Mouse (Mus musculus) ovary, adult 18-20 months (tissue): Measurements from ENCODE around the gene Rbm47.

Experiments
- DNase-seq: peaks from one replicate; pipeline ENCODE4 v3.0.0; 2022; ENCODE audit warnings: low spot score, mixed read lengths

Rbm47 gene

DNA sequence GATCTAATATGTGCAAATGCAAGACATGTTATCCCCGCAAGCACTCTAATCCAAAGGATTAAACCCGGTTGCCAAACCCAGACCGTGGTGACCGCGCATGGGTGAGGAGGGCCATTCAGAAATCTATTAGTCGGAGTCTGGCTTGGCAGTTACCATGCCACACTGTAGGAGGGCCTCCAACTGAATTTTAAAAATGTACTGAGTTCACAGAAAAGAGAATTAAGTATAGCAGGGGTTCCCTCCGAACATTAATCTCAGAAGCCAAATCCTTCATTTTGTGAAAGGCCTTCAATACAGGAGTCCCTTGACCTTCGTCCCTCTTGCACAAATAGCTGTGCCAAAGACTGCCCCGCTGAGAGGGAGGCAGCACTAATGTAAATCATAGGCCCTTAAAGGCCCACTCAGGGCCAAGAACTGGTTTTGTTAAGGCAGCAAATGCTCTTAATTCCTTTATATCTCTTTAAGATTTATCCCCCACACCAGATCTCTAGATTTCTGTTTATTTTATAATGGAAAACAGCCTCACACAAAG lies 16.4 kb downstream of the Rbm47 start:
- DNase-seq, result peak; percentile 56

DNA sequence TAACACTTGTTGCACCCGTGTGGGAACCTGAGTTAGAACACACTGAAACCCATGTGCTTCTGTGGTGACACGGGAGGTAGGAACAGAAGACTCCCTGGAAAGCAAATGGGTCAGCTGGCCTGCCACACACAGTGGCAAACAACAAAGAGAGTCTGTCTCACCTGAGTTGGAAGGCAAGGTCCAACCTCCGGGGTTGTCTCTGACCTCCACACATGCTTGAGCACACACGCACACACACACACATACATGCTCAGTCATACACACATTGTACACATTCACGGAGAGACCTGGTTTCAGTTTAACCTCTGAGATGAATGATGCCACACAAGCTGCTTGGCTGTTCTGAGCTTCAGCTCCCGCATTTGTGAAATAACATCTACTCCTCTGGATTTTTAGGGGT lies 18.3 kb downstream of the Rbm47 start:
- DNase-seq, result no peak

DNA sequence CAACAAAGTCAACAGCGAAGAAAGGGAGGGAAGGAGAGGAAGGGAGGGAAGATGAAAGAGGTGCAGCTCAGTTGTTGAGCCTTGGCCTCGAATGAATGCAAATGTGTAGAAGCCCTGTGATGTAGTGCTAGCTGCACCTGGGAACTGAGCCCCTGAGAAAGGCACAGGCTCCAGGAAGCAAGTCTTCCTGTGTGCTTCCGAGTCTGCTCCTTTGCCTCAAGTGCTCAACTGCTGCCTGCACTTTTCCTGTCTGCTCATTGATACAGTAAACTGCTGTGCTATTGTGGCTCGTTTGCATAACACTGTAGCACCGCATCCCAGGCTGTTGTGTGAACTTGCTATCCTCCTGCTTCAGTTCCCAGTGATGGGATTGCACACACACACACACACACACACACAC lies 19.4 kb downstream of the Rbm47 start:
- no peak for DNase-seq

DNA sequence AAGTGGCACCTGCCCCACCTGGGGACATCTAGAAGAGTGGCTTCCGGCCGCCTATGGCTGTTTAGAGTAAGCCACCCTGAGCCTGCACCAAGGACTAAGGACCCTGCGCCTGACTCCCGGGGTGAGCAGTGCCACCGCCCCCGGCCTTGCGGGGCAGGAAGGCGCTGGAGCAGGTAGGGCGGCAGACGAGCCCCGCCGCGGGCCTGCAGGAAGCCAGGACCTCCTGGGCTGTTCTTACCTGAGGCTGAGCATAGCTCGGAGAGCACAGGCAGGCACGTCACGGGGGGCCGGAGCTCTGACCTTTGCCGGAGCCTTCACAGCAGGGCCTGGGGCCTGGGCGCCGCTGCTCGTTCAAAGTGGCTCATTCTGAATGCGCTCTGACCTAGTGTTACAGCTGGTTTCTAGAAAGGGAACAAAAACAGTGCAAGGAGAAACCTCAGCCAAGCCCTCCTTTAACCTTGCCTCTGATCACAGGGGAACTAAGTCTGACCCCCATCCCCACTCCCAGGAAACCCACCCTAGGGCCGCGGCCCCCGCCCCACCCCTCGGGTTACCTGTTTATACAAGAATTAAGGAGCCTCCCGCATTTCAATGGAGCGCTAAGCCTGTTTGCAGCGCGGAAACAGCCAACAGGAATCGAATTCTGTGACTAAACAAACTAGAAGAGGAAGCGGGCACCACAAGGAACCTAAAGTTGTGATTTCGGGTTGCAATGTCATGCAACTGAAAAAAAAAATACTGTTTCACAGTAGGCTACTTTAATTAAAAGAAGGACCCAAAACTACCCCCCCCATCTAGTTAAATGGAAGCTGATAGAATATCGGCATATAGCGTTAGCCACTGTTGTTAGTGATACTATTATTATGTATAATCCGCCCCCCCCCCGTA lies 21.4 kb downstream of the Rbm47 start:
- DNase-seq, result peak; percentile 25

DNA sequence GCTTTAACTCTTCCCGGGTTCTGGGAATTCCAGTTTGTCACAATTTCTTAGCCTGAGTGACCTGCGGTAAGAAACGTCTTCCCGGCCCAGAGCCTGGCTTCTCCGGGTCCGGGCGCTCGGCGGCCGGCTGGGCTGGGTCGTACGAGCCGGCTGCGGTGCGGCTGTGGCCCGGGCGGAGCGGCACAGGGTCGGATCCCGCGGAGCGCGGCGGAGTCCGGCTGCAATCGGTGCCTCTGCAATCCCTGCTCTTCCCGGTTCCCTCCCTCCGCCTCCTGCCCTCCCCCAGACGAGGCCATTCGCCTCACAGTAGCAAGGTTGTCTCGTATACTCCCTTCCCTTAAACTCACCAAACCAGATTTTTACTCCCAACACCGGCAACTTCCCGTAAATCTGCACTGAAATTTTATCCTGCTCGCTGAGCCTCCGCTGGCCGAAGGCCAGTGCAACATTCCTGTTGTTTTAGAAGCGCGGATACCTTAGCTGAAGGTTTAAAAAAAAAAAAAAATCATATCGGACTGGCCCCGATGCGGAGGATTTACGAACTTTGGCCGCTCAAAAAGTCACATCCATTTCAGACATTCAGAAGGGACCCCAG lies 22.1 kb downstream of the Rbm47 start:
- peak; percentile 78 for DNase-seq

DNA sequence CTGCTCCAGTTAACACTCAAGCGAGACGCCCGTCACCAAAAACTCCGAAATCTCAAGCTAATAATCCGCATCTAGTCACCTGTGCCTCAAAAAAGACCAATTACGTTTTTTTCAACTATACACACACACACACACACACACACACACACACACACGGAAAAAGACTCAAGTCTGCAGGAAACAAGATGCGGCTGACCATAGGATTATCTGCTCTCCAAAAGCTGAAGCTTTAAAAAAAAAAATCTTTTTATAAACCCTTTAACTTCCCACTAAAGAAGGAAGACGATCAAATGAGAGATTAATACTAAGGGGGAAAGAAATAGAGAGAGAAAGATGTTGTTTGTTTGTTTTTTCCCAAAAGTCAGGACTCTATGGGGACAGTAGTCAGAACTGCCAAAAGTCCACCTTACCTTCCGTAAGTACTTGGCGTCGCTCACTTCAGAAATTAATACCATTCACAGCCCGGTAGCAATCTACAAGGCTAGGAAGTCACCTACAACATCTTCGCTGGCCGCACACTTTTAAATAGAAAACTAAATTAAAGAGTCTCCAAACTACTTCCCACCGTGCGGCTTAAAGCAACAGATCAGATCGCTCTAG lies 22.7 kb downstream of the Rbm47 start:
- DNase-seq, result no peak

DNA sequence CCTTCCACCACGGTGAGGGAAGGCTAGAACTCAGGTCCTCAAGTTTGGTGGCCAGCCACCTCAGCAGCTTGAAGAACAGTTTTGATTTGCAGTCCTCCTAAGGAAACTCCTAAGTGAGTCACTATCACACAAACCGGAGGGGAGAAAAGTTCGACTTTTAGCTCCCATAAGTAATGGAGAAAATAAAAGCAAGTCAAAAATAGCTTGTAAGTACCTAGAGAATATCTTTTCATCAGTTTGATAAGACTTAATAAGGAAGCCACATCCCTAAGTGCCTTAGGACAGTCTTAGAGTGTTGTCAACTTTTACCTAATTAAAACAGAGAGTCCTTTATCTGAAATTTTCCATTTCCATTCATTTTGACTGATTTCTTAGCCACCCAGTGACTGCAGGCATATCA lies 23.3 kb downstream of the Rbm47 start:
- DNase-seq, result no peak

DNA sequence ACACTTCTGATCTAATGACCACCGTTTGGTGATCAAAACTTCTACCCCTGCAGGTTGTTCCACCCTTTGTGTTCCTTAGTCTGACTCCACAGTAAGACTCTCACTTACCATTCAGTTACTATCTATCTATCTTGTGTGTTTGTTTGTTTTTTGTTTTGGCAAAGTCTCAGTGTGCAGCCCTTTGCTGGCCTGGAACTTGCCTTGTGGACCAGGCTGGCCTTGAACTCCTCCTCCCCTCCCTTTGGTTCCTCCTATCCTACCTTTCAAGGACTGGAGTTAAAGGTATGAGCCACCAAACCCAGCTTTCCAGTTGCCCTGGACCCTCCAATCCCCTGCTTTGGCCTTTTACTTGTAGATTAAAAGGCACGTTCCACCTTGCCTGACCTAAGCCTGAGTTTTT lies 23.8 kb downstream of the Rbm47 start:
- DNase-seq, result no peak

DNA sequence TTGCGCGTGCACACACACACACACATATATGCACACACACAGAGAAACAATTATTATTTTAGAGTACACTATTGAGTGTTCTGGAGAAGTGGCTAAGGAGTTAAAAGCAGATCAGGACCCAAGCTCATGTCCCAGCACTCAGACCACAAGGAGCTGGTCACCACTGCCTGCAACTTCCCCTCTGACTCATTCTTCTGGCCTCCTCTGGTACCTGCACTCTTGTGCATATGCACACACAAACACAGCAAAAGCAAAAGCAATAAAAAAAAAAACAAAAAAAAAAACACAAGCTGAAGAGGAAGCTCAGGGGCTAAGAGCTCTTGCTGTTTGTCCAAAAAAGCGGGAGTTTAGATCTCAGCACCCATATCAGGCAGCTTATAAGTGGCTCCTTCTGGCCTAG lies 25.6 kb downstream of the Rbm47 start:
- DNase-seq, result no peak

DNA sequence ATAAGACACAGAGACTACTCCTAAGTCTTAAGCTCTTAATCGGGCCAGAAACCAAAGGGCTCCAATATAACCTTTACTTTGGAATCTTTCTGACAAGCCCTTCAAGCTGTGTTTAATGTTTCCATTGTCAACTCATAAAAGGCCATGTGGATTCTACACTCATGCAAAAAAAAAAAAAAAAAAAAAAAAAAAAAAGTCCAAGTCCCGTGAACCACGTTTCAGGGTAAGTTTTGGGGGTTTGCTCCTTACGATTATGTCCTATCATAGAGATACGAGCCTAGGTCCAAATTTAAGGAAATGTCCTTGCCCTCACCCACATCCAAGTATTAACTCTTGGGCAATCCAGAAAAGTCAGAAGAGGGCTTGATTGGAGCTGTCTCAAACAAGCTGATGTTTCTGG lies 27.3 kb downstream of the Rbm47 start:
- no peak for DNase-seq

DNA sequence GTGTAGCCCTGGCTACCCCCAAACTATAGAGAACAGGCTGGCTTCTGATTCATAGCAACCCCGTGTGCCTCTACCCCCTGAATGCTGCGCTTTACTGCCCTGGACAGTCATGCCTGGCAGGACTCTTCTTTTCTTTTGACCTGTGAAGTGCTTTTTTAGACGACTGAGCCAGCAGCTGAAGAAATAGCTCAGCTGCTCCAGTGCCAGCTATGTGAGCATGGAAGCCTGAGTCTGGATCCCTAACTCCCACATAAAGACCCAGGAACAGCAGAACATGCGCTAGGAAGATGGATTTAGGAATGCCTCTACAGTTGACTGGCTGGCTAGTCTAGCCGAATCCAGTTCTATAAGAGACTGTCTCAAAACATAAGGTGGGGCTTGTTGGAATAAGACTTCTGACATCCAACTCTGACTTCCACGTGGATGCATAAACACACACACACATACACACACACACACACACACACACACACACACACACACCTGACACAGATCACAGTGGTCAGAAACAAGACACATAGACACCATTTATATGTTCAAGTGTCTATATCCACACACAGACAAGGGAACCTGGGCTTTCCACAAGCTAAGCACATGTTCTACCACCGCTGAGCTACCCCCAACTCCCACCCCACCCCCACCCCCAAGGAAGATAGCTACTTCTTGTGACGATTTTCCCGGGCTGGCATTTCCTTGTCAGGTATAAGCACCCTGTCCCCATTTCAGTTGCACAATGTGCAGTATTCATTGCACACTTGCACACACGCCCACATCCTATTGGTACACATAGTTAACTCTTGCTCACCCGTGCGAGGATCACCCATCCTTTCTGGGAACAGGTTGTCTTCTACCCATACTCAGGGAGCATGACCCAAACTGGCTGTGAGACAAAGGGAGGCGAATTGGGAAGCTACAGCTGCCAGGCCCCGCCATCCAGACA lies 29.6 kb downstream of the Rbm47 start:
- no peak for DNase-seq

DNA sequence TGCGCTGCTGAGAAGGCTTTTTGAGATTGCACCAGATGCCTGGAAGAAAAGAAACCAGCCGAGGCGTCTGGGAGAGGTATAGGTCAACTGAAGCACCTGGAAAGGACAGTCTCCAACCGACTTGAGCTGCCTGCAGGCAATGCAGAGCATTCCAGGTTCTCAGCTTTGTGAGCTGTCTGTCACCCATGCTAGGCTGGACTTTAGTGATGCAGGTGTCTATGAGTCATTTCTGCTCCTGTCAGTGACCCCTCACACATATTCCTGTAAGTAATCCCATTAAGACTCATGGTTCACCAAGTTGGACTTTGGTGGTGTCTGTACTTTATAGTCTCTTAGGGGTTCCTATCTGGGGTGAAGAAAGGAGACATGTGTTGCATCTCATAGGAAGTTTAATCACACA lies 31.4 kb downstream of the Rbm47 start:
- no peak for DNase-seq

DNA sequence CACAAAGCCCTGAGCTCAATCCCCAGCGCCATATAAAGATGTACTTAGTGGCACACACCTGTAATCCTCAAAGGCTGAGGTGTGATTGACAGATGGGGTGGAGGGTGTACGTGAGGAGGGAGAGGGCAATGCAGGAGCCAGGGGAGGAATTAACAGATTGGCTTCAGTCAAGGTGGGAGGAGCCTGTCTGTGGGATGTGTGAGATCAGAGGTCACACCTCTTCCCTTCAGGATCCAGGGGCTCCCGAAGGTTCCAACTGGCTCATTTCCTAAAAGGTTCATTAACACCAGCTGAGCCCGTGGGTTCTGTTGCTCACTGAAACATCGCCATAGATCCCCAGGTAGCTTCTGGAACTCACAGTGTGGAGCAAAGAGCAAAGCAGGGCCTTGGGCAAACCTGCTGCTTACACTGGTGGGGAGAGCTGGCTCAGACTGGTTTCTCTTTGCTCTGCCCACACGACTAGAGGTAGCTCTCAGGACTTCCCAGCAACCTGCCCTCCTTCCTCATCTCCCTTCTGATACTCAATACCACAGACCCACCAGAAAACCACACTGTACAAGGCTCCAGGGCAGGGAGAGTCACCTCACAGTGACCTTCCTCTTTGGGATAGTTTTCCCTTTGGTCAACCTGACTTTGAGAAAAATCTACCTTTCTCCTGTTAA lies 33.2 kb downstream of the Rbm47 start:
- DNase-seq, result no peak

DNA sequence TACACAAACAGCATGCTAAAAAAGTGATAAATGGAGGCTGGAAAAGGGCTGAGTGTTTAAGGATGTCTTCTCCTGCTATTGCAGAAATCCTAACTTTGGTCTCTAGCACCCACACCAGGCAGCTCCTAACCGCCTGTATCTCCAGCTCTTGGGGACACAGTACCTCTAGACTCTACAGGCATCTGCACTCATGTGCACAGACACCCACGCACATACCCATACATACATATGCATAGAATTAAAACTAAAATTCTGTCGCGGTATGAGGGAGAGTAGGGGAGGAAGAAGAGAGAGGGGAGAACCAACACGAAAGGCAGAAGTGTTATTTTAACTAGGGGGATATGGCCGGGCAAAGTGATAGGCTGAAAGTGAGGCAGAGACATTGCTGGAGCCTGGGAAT lies 33.7 kb downstream of the Rbm47 start:
- no peak for DNase-seq

DNA sequence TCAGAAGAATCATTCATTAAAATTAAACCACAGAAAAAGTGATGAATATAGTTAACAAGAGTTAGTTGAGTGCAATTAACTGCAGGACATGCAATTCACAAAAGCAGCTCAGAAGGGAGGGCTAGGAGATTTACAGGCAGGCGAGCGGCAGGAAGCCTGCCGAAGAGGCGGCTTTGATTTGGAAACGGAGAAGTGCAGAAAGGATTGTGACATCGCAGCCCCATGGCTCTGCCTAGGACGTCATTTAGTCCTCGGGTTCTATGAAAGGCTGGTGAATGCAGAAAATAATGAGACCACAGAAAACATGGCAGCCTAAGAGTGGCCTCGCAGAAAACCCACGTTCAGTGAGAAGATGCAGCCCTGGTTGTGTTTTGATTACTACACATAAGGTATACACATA lies 34.3 kb downstream of the Rbm47 start:
- DNase-seq, result no peak

DNA sequence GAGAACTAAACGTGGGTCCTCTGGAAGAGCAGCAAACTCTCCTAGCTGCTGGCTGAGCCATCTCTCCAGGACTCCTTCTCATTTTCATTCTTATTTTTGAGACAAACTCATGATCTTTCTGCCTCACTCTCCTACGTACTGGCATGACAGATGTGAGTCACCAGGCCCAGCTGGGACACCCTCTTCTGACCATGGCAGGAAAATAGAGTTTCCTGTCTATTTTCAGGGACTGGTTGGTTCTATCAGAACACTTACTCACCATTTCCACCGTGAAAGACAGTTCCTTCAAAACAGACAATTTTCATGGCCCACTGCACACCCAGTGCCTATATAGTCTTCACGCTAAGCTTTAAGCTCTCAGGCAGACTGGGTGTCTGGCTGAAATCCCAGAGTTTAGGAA lies 35.7 kb downstream of the Rbm47 start:
- no peak for DNase-seq

DNA sequence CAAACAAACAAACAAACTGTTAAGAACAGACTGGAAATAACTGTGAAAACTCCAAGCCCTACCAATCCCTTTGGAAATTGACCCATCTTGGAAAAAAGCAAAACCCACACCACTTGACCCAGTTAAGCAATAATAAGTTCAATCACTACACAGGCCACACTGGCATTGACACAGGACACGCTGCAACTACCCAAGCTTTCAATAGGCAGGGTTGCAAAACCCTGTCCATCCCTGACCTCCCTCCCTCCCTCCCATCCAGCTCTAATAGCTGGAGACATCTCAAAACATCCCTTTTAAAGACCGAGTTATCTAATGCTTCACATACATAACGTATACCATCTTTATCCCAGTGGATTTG lies 37.1 kb downstream of the Rbm47 start:
- DNase-seq, result no peak

DNA sequence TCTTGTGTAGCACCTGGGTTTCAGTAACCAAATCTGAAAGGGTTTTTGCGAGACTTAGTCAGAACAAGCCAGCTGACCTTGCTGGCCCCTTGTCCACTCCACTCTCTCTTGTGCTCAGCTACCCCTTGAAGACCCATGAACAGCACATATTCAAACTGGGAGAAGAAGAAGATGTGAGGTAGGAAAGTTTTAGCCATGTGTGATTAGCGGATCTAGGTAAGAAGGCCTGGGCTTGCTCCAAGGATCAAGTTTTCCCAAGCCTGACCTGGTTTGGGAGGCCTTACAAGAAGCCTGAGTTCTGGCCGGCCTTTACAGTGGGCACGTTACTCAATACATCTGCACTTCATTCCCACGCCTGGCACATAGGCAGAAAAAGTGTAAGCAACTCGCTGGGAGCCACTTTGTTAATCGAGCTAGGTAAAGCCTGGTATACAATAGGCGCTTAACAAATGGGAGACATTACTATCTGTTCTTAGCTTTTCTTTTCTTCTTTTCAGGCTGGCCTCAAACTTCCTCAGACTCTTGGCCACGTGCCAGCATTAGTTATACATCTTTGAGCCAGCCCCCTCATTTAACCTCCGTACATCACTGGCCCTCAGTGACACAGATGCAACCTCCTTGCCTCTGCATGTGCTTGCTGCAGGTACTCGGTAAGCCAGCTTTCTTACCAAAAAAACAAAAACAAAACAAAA lies 37.6 kb downstream of the Rbm47 start:
- DNase-seq, result no peak

DNA sequence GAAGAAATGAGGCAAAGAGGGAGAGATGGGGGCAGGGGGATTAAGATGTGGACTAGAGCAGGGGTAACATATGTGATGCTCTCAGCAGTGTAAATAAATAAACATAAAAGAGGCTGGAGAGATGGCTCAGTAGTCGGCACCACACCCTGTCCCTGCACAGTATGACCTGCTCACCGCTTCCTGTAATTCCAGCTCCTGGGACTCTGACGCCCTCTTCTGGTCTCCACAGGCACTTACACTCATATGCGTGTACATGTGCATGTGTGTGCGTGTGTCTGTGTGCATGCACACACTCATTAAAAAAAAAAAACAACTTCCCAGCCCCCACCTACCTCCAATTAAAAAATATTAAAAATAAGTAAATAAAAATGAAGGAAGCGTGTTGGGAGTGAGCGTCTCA lies 38.3 kb downstream of the Rbm47 start:
- no peak for DNase-seq

DNA sequence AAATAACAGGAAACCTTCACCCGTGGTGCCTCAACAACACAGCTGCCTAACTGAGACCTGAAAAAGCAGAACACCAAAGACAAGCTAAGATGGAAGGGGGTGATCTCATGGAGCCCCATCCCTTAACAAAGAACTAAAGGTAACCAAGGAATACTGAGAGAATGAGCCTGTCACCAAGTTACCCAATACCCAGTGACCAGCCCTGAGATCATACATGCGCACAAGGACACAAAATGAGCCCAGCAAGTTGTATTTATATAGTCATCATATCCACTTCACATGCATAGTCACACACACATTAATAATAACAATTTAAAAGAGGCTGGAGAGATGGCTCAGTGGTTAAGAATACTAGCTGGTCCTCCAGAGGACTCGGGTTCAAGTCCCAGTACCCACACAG lies 44.0 kb downstream of the Rbm47 start:
- DNase-seq, result no peak

DNA sequence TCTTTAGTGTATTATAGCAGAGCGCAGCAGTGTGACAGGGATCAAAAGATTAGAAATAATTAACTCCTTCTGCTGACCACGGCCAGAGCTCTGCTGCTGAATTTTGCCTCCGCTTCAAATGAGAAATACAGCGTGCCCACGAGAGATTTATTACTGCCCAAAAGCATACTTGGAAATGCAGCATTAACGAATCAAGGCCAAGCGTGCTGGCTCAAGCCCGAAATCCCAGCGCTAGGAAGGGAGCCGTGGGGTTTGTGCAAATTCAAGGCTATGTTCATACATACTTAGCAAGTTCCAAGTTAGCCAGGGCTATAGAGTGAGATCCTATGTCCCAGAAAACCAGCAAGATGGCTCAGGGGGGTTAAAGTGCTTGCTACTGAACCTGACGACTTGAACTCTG lies 47.5 kb downstream of the Rbm47 start:
- no peak for DNase-seq
